Mouse (Mus musculus): Measurements from ENCODE around the gene Zfp444. TPM values are rescaled to one million over a fixed set of nuclear protein-coding genes. Genes with fewer than 3 reads are reported as not detected.
"Not testable (repeated sequence)": the region's sequence is repeated elsewhere in the genome, so short reads cannot be mapped to it uniquely, and the experiment has no call there.

Gene Zfp444
- polyA plus RNA-seq, 1 experiment from 2014 or later, result 52.8 TPM

DNA sequence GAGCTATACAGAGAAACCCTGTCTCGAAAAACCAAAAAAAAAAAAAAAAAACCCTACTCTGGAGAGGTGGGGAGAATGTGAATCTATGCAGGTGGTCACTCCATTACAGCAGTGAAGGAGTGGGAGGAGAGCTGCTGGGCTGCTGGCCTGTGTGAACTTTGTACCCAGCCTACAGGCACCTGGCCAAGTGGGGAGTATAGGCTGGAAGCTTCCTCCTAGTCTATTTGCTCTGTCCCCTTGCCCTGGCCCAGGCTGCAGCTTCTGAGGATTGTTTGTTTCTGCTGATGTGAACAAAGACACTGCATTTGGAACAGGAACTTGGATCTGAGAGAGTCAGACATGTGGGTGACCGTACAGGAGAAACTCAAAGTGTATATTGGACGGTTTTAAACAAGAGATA is 2.6 kb upstream of the Zfp444 start:
- WGBS, result 78% methylated on average over 3 of the region's 3 CpGs
- Histone ChIP-seq H3K27me3 (no peaks in the 10 kb centered on the region), H3K4me2 (no peak overlapping the region), H3K9ac (no peak overlapping the region), H3K36me3 (0 out of 2 replicates have a peak, but pooled peaks cover 4% of the 10 kb centered on the region), H3K9me3 (no peaks in the 10 kb centered on the region), H3K27ac (no peak overlapping the region), H3K4me1 (peaks cover 19% of the 10 kb centered on the region), H3K4me3 (no peak overlapping the region)
- ATAC-seq (ENCODE audit: insufficient number of reproducible peaks, low FRiP score, low TSS enrichment, low read depth), result no peak

GRCm38 (mm10) chr7:6170391-6170790 is 1.6 kb upstream of the Zfp444 start:
- Histone ChIP-seq H3K4me1 (peaks cover 19% of the 10 kb centered on the region), H3K9me3 (no peaks in the 10 kb centered on the region), H3K4me2 (no peak overlapping the region), H3K36me3 (peaks cover 4% of the 10 kb centered on the region; the same call in 1 of the 2 replicates), H3K9ac (no peak overlapping the region), H3K4me3 (no peak overlapping the region), H3K27ac (no peak overlapping the region), H3K27me3 (no peaks in the 10 kb centered on the region)
- no peak for ATAC-seq (ENCODE audit: insufficient number of reproducible peaks, low FRiP score, low TSS enrichment, low read depth)
- WGBS, result 78% methylated on average over 9 of the region's 9 CpGs

DNA sequence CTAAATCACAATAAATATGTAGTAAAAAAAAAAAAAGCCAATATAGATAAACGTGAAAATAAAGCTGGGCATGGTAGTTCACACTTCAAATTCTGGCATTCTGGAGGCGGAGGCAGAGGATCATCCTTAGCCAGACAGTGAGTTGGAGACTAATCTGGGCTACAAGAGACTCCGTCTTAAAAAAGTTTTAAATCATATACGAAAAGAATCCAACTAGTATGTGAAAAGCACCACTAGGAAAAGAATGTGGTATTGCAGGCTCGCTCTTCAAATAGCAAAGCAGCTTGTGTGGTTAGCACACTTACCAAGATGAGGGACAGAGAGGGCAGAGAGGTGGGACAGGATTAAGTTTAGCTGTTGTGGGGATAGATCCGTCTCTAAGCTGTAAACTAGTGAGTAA is 1.2 kb upstream of the Zfp444 start:
- Histone ChIP-seq H3K4me3 (peak overlapping the region; percentile 71), H3K9ac (0 out of 2 replicates have a peak overlapping the region, but pooled peaks have one; percentile 20), H3K4me1 (peaks cover 19% of the 10 kb centered on the region), H3K4me2 (peak overlapping the region; percentile 91), H3K27me3 (no peaks in the 10 kb centered on the region), H3K36me3 (peaks cover 8% of the 10 kb centered on the region; the same call in 1 of the 2 replicates), H3K27ac (peak overlapping the region; percentile 86; the same call in 1 of the 2 replicates), H3K9me3 (no peaks in the 10 kb centered on the region)
- WGBS, result 40% methylated on average over 6 of the region's 6 CpGs
- ATAC-seq (ENCODE audit: insufficient number of reproducible peaks, low FRiP score, low TSS enrichment, low read depth), result no peak

- peak overlapping the region; percentile 91 for H3K4me2 ChIP-seq
- peak overlapping the region; percentile 86 for H3K27ac ChIP-seq
- no peaks in the 10 kb centered on the region for H3K27me3 ChIP-seq
- peaks cover 19% of the 10 kb centered on the region for H3K4me1 ChIP-seq
- no peak for ATAC-seq (ENCODE audit: insufficient number of reproducible peaks, low FRiP score, low TSS enrichment, low read depth)
- peak overlapping the region; percentile 37 for H3K9ac ChIP-seq
- peak overlapping the region; percentile 71 for H3K4me3 ChIP-seq
- WGBS, result 1% methylated on average over 24 of the region's 24 CpGs
- H3K9me3 ChIP-seq, result no peaks in the 10 kb centered on the region
- H3K36me3 ChIP-seq, result peaks cover 9% of the 10 kb centered on the region; the same call in 1 of the 2 replicates
Measured at GRCm38 (mm10) chr7:6171444-6172005, 501 bp upstream of the Zfp444 start.

GRCm38 (mm10) chr7:6172674-6173244 is 733 bp downstream of the Zfp444 start:
- H3K4me1 ChIP-seq, result peaks cover 19% of the 10 kb centered on the region
- H3K9ac ChIP-seq, result peak overlapping the region; percentile 76
- H3K27ac ChIP-seq, result peak overlapping the region; percentile 86
- no peaks in the 10 kb centered on the region for H3K9me3 ChIP-seq
- under 1% methylated on average over 28 of the region's 28 CpGs for WGBS
- H3K4me3 ChIP-seq, result peak overlapping the region; percentile 71
- H3K27me3 ChIP-seq, result no peaks in the 10 kb centered on the region
- peak overlapping the region; percentile 71 for H3K4me2 ChIP-seq
- H3K36me3 ChIP-seq, result peaks cover 9% of the 10 kb centered on the region; the same call in 1 of the 2 replicates
- peak; percentile 13; the same call in 1 of the 2 replicates for ATAC-seq (ENCODE audit: insufficient number of reproducible peaks, low FRiP score, low TSS enrichment, low read depth)

- Histone ChIP-seq H3K9me3 (no peaks in the 10 kb centered on the region), H3K4me1 (peaks cover 19% of the 10 kb centered on the region), H3K9ac (no peak overlapping the region), H3K27me3 (no peaks in the 10 kb centered on the region), H3K36me3 (peaks cover 15% of the 10 kb centered on the region), H3K27ac (no peak overlapping the region), H3K4me3 (no peak overlapping the region), H3K4me2 (no peak overlapping the region)
- no peak for ATAC-seq (ENCODE audit: insufficient number of reproducible peaks, low FRiP score, low TSS enrichment, low read depth)
- WGBS, result 86% methylated on average over 8 of the region's 8 CpGs
Measured at GRCm38 (mm10) chr7:6173872-6174271, 1.8 kb downstream of the Zfp444 start.

DNA sequence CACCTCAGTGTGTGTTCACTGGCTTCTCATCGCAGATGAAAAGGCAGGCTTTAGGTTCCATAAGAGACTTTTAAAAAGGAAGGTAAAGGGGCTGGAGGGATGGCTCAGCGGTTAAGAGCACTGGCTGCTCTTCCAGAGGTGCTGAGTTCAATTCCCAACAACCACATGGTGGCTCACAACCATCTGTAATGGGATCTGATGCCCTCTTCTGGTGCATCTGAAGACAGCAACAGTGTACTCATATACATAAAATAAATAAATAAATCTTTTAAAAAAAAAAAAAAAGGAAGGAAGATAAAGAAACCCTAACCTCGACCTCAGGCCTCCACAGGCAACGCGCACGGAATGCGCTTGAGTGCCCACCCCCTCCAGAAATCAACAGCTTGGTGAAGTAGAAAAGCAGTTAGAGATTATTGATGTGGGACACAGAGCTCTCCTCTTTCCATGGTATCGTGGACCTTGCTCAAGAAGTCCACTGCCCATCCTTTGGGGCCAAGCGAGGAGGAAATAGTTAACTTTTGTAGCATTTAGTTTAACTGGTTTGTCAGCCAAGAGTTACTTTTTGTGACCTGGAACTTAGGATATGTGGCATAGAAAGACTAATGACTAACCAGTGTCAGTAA is 2.5 kb downstream of the Zfp444 start:
- WGBS, result 83% methylated on average over 9 of the region's 9 CpGs
- ATAC-seq (ENCODE audit: insufficient number of reproducible peaks, low FRiP score, low TSS enrichment, low read depth), result not testable (repeated sequence)

DNA sequence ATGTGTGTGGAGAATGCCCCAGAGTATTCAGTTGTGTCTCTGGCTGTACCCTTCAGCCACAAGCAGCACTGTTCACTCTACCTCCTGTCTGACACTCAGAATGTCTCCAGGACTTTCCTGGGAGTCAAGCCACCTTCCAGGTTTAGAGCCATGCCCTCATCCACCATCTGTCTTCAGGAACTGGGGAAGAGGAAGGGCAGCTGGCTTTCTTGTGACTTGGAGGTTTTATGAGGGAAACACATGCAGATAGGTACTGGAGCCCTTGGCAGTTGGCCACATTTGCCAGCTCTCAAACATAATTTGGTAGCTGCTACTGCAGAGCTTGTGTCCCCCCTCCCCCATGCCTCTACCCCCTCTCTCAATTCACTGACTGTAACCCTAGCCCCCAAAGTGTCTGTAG is 7.0 kb downstream of the Zfp444 start:
- Histone ChIP-seq H3K27ac (no peak overlapping the region), H3K4me3 (no peak overlapping the region), H3K4me2 (no peak overlapping the region), H3K9ac (no peak overlapping the region), H3K9me3 (no peaks in the 10 kb centered on the region), H3K36me3 (peaks cover 35% of the 10 kb centered on the region), H3K4me1 (no peaks in the 10 kb centered on the region; the same call in 1 of the 2 replicates), H3K27me3 (no peaks in the 10 kb centered on the region)
- ATAC-seq (ENCODE audit: insufficient number of reproducible peaks, low FRiP score, low TSS enrichment, low read depth), result no peak

More for the DNA sequence above, 2.5 kb downstream of the Zfp444 start:
- Histone ChIP-seq H3K4me1 (peaks cover 19% of the 10 kb centered on the region), H3K36me3 (peaks cover 19% of the 10 kb centered on the region)
- H3K9ac ChIP-seq, H3K4me2 ChIP-seq, H3K27ac ChIP-seq, H3K27me3 ChIP-seq, H3K4me3 ChIP-seq, H3K9me3 ChIP-seq: not testable (repeated sequence)

- ATAC-seq (ENCODE audit: insufficient number of reproducible peaks, low FRiP score, low TSS enrichment, low read depth), result no peak
- H3K36me3 ChIP-seq, result peaks cover 63% of the 10 kb centered on the region
Measured at GRCm38 (mm10) chr7:6182882-6183281, 10.9 kb downstream of the Zfp444 start.

DNA sequence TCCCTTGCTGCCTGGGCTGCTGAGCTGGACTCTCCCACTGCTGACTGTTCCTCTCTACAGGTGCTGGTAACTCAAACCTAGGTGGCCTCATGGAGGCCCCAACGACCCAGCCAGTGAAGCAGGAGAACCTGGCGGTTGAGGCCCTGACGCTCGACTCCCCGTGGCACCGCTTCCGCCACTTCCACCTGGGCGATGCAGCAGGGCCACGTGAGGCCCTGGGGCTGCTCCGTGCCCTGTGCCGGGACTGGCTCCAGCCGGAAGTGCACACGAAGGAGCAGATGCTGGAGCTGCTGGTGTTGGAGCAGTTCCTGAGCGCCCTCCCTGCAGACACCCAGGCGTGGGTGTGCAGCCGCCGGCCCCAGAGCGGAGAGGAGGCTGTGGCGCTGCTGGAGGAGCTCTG is 11.8 kb downstream of the Zfp444 start:
- no peaks in the 10 kb centered on the region for H3K27me3 ChIP-seq
- H3K4me1 ChIP-seq, result no peaks in the 10 kb centered on the region; the same call in 1 of the 2 replicates
- no peak for ATAC-seq (ENCODE audit: insufficient number of reproducible peaks, low FRiP score, low TSS enrichment, low read depth)
- H3K9ac ChIP-seq, result no peak overlapping the region
- no peak overlapping the region for H3K4me2 ChIP-seq
- peaks cover 67% of the 10 kb centered on the region for H3K36me3 ChIP-seq
- no peaks in the 10 kb centered on the region for H3K9me3 ChIP-seq
- no peak overlapping the region for H3K27ac ChIP-seq
- 90% methylated on average over 19 of the region's 19 CpGs for WGBS
- H3K4me3 ChIP-seq, result no peak overlapping the region

More at GRCm38 (mm10) chr7:6182882-6183281, 10.9 kb downstream of the Zfp444 start:
- Histone ChIP-seq H3K4me2 (no peak overlapping the region), H3K4me1 (no peaks in the 10 kb centered on the region; the same call in 1 of the 2 replicates), H3K27ac (no peak overlapping the region), H3K9ac (no peak overlapping the region), H3K4me3 (no peak overlapping the region), H3K9me3 (no peaks in the 10 kb centered on the region), H3K27me3 (no peaks in the 10 kb centered on the region)

- H3K4me1 ChIP-seq, result no peaks in the 10 kb centered on the region
Measured at GRCm38 (mm10) chr7:6184521-6184920, 12.5 kb downstream of the Zfp444 start.

GRCm38 (mm10) chr7:6185391-6185790 is 13.4 kb downstream of the Zfp444 start:
- Histone ChIP-seq H3K27me3 (0 out of 2 replicates have a peak, but pooled peaks cover 5% of the 10 kb centered on the region), H3K4me2 (no peak overlapping the region), H3K36me3 (peaks cover 77% of the 10 kb centered on the region), H3K4me3 (no peak overlapping the region), H3K9ac (no peak overlapping the region), H3K27ac (no peak overlapping the region), H3K9me3 (no peaks in the 10 kb centered on the region), H3K4me1 (no peaks in the 10 kb centered on the region)
- 88% methylated on average over 1 of the region's 1 CpGs for whole genome bisulfite sequencing
- no peak for ATAC-seq (ENCODE audit: insufficient number of reproducible peaks, low FRiP score, low TSS enrichment, low read depth)

More at GRCm38 (mm10) chr7:6184521-6184920, 12.5 kb downstream of the Zfp444 start:
- Histone ChIP-seq H3K9ac (no peak overlapping the region), H3K27ac (no peak overlapping the region), H3K9me3 (no peaks in the 10 kb centered on the region), H3K4me2 (no peak overlapping the region), H3K36me3 (peaks cover 68% of the 10 kb centered on the region), H3K27me3 (0 out of 2 replicates have a peak, but pooled peaks cover 3% of the 10 kb centered on the region), H3K4me3 (no peak overlapping the region)
- 75% methylated on average over 8 of the region's 8 CpGs for WGBS
- no peak for ATAC-seq (ENCODE audit: insufficient number of reproducible peaks, low FRiP score, low TSS enrichment, low read depth)
